Mouse (Mus musculus): ENCODE measurements around the gene Bbx. TPM values are rescaled to one million over a fixed set of nuclear protein-coding genes. Genes with fewer than 3 reads are reported as not detected.

Bbx gene
- polyA plus RNA-seq, 1 experiment: 4.6 TPM

- H3K4me2 ChIP-seq (ENCODE audit: low read depth): peak overlapping the region; percentile 61
- TF ChIP-seq E2F4 (IDR thresholded peaks at IDR 0.05; ENCODE audit: insufficient read depth): no peak
- TF ChIP-seq CEBPB (IDR thresholded peaks at IDR 0.05; ENCODE audit: insufficient read depth, poor library complexity, severe bottlenecking): no peak
- no peaks in the 10 kb centered on the region for H3K36me3 ChIP-seq (ENCODE audit: control insufficient read depth, insufficient read depth)
- no peak overlapping the region for H3K4me3 ChIP-seq
- H3K79me2 ChIP-seq (ENCODE audit: control insufficient read depth, insufficient read depth): no peaks in the 10 kb centered on the region
- no peaks in the 10 kb centered on the region for H3K27me3 ChIP-seq (ENCODE audit: control insufficient read depth, insufficient read depth, insufficient read length)
- no peak overlapping the region for H3ac ChIP-seq (ENCODE audit: control insufficient read depth, insufficient read length)
Measured at GRCm38 (mm10) chr16:50302566-50302965, 129.6 kb downstream of the Bbx start.

- no peak overlapping the region for H3K4me2 ChIP-seq (ENCODE audit: low read depth)
- no peaks in the 10 kb centered on the region for H3K36me3 ChIP-seq (ENCODE audit: control insufficient read depth, insufficient read depth)
- no peaks in the 10 kb centered on the region for H3K79me2 ChIP-seq (ENCODE audit: control insufficient read depth, insufficient read depth)
- no peak for TF ChIP-seq CEBPB (IDR thresholded peaks at IDR 0.05; ENCODE audit: insufficient read depth, poor library complexity, severe bottlenecking)
- TF ChIP-seq SRF (IDR thresholded peaks at IDR 0.05; ENCODE audit: control insufficient read depth, insufficient read length, low read depth): no peak
- TF ChIP-seq POLR2A (IDR thresholded peaks at IDR 0.05; ENCODE audit: insufficient read length, low read depth): no peak
- TF ChIP-seq MYOG (IDR thresholded peaks at IDR 0.05; ENCODE audit: control insufficient read depth in 1 of 3, insufficient read depth in 1 of 3, insufficient read length in 2 of 3, low read depth in 2 of 3): no peak
- no peak for TF ChIP-seq POLR2AphosphoS2 (IDR thresholded peaks at IDR 0.05; ENCODE audit: insufficient read length, low read depth)
- no peak for TF ChIP-seq E2F4 (IDR thresholded peaks at IDR 0.05; ENCODE audit: insufficient read depth)
- TF ChIP-seq TCF3 (IDR thresholded peaks at IDR 0.05; ENCODE audit: insufficient read length, low read depth): no peak
- no peak overlapping the region for H3K4me3 ChIP-seq
- H3ac ChIP-seq (ENCODE audit: control insufficient read depth, insufficient read length): no peak overlapping the region
- H3K27me3 ChIP-seq (ENCODE audit: control insufficient read depth, insufficient read depth, insufficient read length): no peaks in the 10 kb centered on the region
Measured at GRCm38 (mm10) chr16:50298743-50299443, 133.3 kb downstream of the Bbx start.

GRCm38 (mm10) chr16:50293502-50294228 is 138.5 kb downstream of the Bbx start:
- no peaks in the 10 kb centered on the region for H3K36me3 ChIP-seq (ENCODE audit: control insufficient read depth, insufficient read depth)
- no peak for TF ChIP-seq POLR2AphosphoS2 (IDR thresholded peaks at IDR 0.05; ENCODE audit: insufficient read length, low read depth)
- no peak for TF ChIP-seq REST (IDR thresholded peaks at IDR 0.05; ENCODE audit: insufficient read depth, insufficient read length)
- TF ChIP-seq SRF (IDR thresholded peaks at IDR 0.05; ENCODE audit: control insufficient read depth, insufficient read length, low read depth): no peak
- TF ChIP-seq MYOG (IDR thresholded peaks at IDR 0.05; ENCODE audit: control insufficient read depth in 1 of 3, insufficient read depth in 1 of 3, insufficient read length in 2 of 3, low read depth in 2 of 3): no peak
- no peak for TF ChIP-seq CEBPB (IDR thresholded peaks at IDR 0.05; ENCODE audit: insufficient read depth, poor library complexity, severe bottlenecking)
- no peak for TF ChIP-seq TCF12 (IDR thresholded peaks at IDR 0.05; ENCODE audit: insufficient read depth, poor library complexity, severe bottlenecking)
- TF ChIP-seq E2F4 (IDR thresholded peaks at IDR 0.05; ENCODE audit: insufficient read depth): no peak
- no peak for TF ChIP-seq MYOD1 (IDR thresholded peaks at IDR 0.05; ENCODE audit: control insufficient read depth in 1 of 3, insufficient read length in 2 of 3, low read depth in 2 of 3)
- no peak for TF ChIP-seq MAX (IDR thresholded peaks at IDR 0.05; ENCODE audit: low read depth)
- no peak for TF ChIP-seq USF1 (IDR thresholded peaks at IDR 0.05; ENCODE audit: low read depth)
- TF ChIP-seq TCF3 (IDR thresholded peaks at IDR 0.05; ENCODE audit: insufficient read length, low read depth): no peak
- TF ChIP-seq POLR2A (IDR thresholded peaks at IDR 0.05; ENCODE audit: insufficient read length, low read depth): no peak

GRCm38 (mm10) chr16:50292834-50293233 is 139.4 kb downstream of the Bbx start:
- Histone ChIP-seq H3K27me3 (ENCODE audit: control insufficient read depth, insufficient read depth, insufficient read length) (no peaks in the 10 kb centered on the region), H3ac (ENCODE audit: control insufficient read depth, insufficient read length) (no peak overlapping the region), H3K36me3 (ENCODE audit: control insufficient read depth, insufficient read depth) (no peaks in the 10 kb centered on the region), H3K79me2 (ENCODE audit: control insufficient read depth, insufficient read depth) (peaks cover 4% of the 10 kb centered on the region), H3K4me3 (no peak overlapping the region), H3K4me2 (ENCODE audit: low read depth) (no peak overlapping the region)
- TF ChIP-seq TCF3 (IDR thresholded peaks at IDR 0.05; ENCODE audit: insufficient read length, low read depth): no peak
- no peak for TF ChIP-seq MYOG (IDR thresholded peaks at IDR 0.05; ENCODE audit: control insufficient read depth in 1 of 3, insufficient read depth in 1 of 3, insufficient read length in 2 of 3, low read depth in 2 of 3)
- no peak for TF ChIP-seq POLR2AphosphoS2 (IDR thresholded peaks at IDR 0.05; ENCODE audit: insufficient read length, low read depth)
- TF ChIP-seq USF1 (IDR thresholded peaks at IDR 0.05; ENCODE audit: low read depth): no peak
- TF ChIP-seq SRF (IDR thresholded peaks at IDR 0.05; ENCODE audit: control insufficient read depth, insufficient read length, low read depth): no peak
- TF ChIP-seq REST (IDR thresholded peaks at IDR 0.05; ENCODE audit: insufficient read depth, insufficient read length): no peak
- no peak for TF ChIP-seq MYOD1 (IDR thresholded peaks at IDR 0.05; ENCODE audit: control insufficient read depth in 1 of 3, insufficient read length in 2 of 3, low read depth in 2 of 3)
- no peak for TF ChIP-seq TCF12 (IDR thresholded peaks at IDR 0.05; ENCODE audit: insufficient read depth, poor library complexity, severe bottlenecking)
- no peak for TF ChIP-seq POLR2A (IDR thresholded peaks at IDR 0.05; ENCODE audit: insufficient read length, low read depth)
- no peak for TF ChIP-seq CEBPB (IDR thresholded peaks at IDR 0.05; ENCODE audit: insufficient read depth, poor library complexity, severe bottlenecking)
- no peak for TF ChIP-seq E2F4 (IDR thresholded peaks at IDR 0.05; ENCODE audit: insufficient read depth)
- TF ChIP-seq MAX (IDR thresholded peaks at IDR 0.05; ENCODE audit: low read depth): no peak

More at GRCm38 (mm10) chr16:50293502-50294228, 138.5 kb downstream of the Bbx start:
- Histone ChIP-seq H3ac (ENCODE audit: control insufficient read depth, insufficient read length) (no peak overlapping the region), H3K27me3 (ENCODE audit: control insufficient read depth, insufficient read depth, insufficient read length) (no peaks in the 10 kb centered on the region), H3K4me2 (ENCODE audit: low read depth) (no peak overlapping the region), H3K4me3 (no peak overlapping the region), H3K79me2 (ENCODE audit: control insufficient read depth, insufficient read depth) (peaks cover 4% of the 10 kb centered on the region)
